Mouse (Mus musculus) liver, embryonic 11.5 days (tissue): Measurements from ENCODE around the gene Cda. TPM values are rescaled to one million over a fixed set of nuclear protein-coding genes. Genes with fewer than 3 reads are reported as not detected.

Source experiments
- ATAC-seq: fragments of 200-750 bp; cut with Nextera tagmentation; replicated peaks from 2 replicates; pipeline ENCODE4 v1.8.0; 2017; ENCODE audit warnings: moderate number of reproducible peaks, mild to moderate bottlenecking, moderate TSS enrichment, moderate library complexity; ENCODE audit not compliant: low FRiP score
- DNase-seq: peaks from one replicate; pipeline ENCODE4 v3.0.0-alpha.2; 2017; ENCODE audit warnings: low spot score
- H3K27ac ChIP-seq: fragments of 300-500 bp; sonication (generic); 2 replicates; pipeline ENCODE4 v1.5.1; 2014; ENCODE audit warnings: mild to moderate bottlenecking, low read depth, low read length, control low read depth
- H3K27me3 ChIP-seq: fragments of 300-500 bp; sonication (generic); replicated peaks from 2 replicates; pipeline ENCODE4 v1.6.1; 2014; ENCODE audit warnings: low read length, mixed read lengths; ENCODE audit not compliant: control insufficient read depth, insufficient read depth
- H3K36me3 ChIP-seq: fragments of 300-500 bp; sonication (generic); 2 replicates; pipeline ENCODE4 v1.6.1; 2014; ENCODE audit warnings: mild to moderate bottlenecking, low read length, moderate library complexity, mixed read lengths; ENCODE audit not compliant: control insufficient read depth, insufficient read depth
- H3K4me1 ChIP-seq: fragments of 300-500 bp; sonication (generic); replicated peaks from 2 replicates; pipeline ENCODE4 v1.6.1; 2014; ENCODE audit warnings: low read length, mixed read lengths; ENCODE audit not compliant: control insufficient read depth, insufficient read depth
- H3K4me2 ChIP-seq: fragments of 300-500 bp; sonication (generic); 2 replicates; pipeline ENCODE4 v1.6.1; 2014; ENCODE audit warnings: mild to moderate bottlenecking, control low read depth, moderate library complexity
- H3K4me3 ChIP-seq: fragments of 300-500 bp; sonication (generic); 2 replicates; pipeline ENCODE4 v1.5.1; 2014; ENCODE audit warnings: low read depth, low read length, control low read depth
- H3K9ac ChIP-seq: fragments of 300-500 bp; sonication (generic); 2 replicates; pipeline ENCODE4 v1.6.1; 2014; ENCODE audit warnings: low read depth, low read length, control low read depth
- H3K9me3 ChIP-seq: fragments of 300-500 bp; sonication (generic); 2 replicates; pipeline ENCODE4 v1.6.1; 2016; ENCODE audit warnings: low read length, inconsistent platforms, mixed read lengths; ENCODE audit not compliant: control insufficient read depth
- WGBS: fragments of 180-500 bp; shearing (Covaris S2); extraction: QIAGEN DNeasy Blood & Tissue Kit; methylation state at CpG from one replicate; pipeline ENCODE4 v1.1.7; 2014; 5-methylcytosine and 5-hydroxymethylcytosine counted together
- polyA plus RNA-seq: library from polyadenylated mRNA; unstranded; fragments of >200 nt; fragmentation: Nextera tagmentation; extraction: Ambion mirVana; gene quantifications from 2 replicates; pipeline ENCODE4 v1.2.1, GENCODE M21; 2014

Gene Cda
- 6.6 and 7.2 TPM in 2 replicates for polyA plus RNA-seq

GRCm38 (mm10) chr4:138367641-138368497 lies at the start of gene Cda:
Cda (minus strand) TSS chr4:138367992.
- ATAC-seq (peak; percentile 65), DNase-seq (peak; percentile 79)
- Histone ChIP-seq H3K9ac (peak within 1 kb of the TSS; percentile 43; the same call in 1 of the 2 replicates), H3K27ac (no peak within 1 kb of the TSS), H3K4me2 (peak within 1 kb of the TSS; percentile 84), H3K27me3 (peaks cover 7% of the 10 kb centered on the region), H3K4me1 (peaks cover 16% of the 10 kb centered on the region), H3K36me3 (no peaks in the 10 kb centered on the region), H3K9me3 (no peaks in the 10 kb centered on the region), H3K4me3 (peak within 1 kb of the TSS; percentile 53)
- WGBS = 7% methylated on average over 34 of the region's 34 CpGs

GRCm38 (mm10) chr4:138416414-138416813 lies 48.6 kb upstream of the Cda start:
- no peaks in the 10 kb centered on the region for H3K36me3 ChIP-seq
- ATAC-seq (no peak), DNase-seq (no peak)
- no peak overlapping the region for H3K9ac ChIP-seq
- no peaks in the 10 kb centered on the region; the same call in 1 of the 2 replicates for H3K4me1 ChIP-seq
- H3K27ac ChIP-seq = no peak overlapping the region
- 61% methylated on average over 5 of the region's 5 CpGs for WGBS
- H3K27me3 ChIP-seq = peaks cover 43% of the 10 kb centered on the region
- no peaks in the 10 kb centered on the region for H3K9me3 ChIP-seq
- H3K4me2 ChIP-seq = no peak overlapping the region
- no peak overlapping the region for H3K4me3 ChIP-seq

- Histone ChIP-seq H3K9me3 (no peaks in the 10 kb centered on the region), H3K27me3 (peaks cover 43% of the 10 kb centered on the region), H3K36me3 (no peaks in the 10 kb centered on the region), H3K4me2 (no peak overlapping the region), H3K4me1 (no peaks in the 10 kb centered on the region; the same call in 1 of the 2 replicates), H3K27ac (no peak overlapping the region), H3K4me3 (no peak overlapping the region), H3K9ac (no peak overlapping the region)
- DNase-seq (no peak), ATAC-seq (no peak)
- 62% methylated on average over 3 of the region's 3 CpGs for WGBS
These were observed 48.2 kb upstream of the Cda start for GRCm38 (mm10) chr4:138415991-138416390.

- DNase-seq (no peak), ATAC-seq (no peak)
- 22% methylated on average over 6 of the region's 6 CpGs for WGBS
- Histone ChIP-seq H3K27me3 (peaks cover 49% of the 10 kb centered on the region), H3K27ac (no peak overlapping the region), H3K4me2 (no peak overlapping the region), H3K36me3 (no peaks in the 10 kb centered on the region), H3K4me1 (no peaks in the 10 kb centered on the region; the same call in 1 of the 2 replicates), H3K4me3 (no peak overlapping the region), H3K9me3 (no peaks in the 10 kb centered on the region), H3K9ac (no peak overlapping the region)
These were observed 46.9 kb upstream of the Cda start for GRCm38 (mm10) chr4:138414725-138415124.

- ATAC-seq = no peak
- H3K4me3 ChIP-seq = no peak overlapping the region
- WGBS = 51% methylated on average over 7 of the region's 7 CpGs
- no peak overlapping the region for H3K9ac ChIP-seq
- no peaks in the 10 kb centered on the region for H3K36me3 ChIP-seq
- no peak overlapping the region for H3K4me2 ChIP-seq
- H3K27ac ChIP-seq = no peak overlapping the region
- peaks cover 30% of the 10 kb centered on the region for H3K27me3 ChIP-seq
- H3K4me1 ChIP-seq = no peaks in the 10 kb centered on the region; the same call in 1 of the 2 replicates
- no peaks in the 10 kb centered on the region for H3K9me3 ChIP-seq
- DNase-seq = no peak
These were observed 43.8 kb upstream of the Cda start for GRCm38 (mm10) chr4:138411504-138412121.

- H3K9me3 ChIP-seq = no peaks in the 10 kb centered on the region
- H3K4me3 ChIP-seq = no peak overlapping the region
- no peak overlapping the region for H3K4me2 ChIP-seq
- 11% methylated on average over 5 of the region's 5 CpGs for WGBS
- no peak overlapping the region for H3K27ac ChIP-seq
- no peak overlapping the region for H3K9ac ChIP-seq
- DNase-seq = no peak
- H3K36me3 ChIP-seq = no peaks in the 10 kb centered on the region
- H3K27me3 ChIP-seq = peaks cover 29% of the 10 kb centered on the region
- H3K4me1 ChIP-seq = no peaks in the 10 kb centered on the region; the same call in 1 of the 2 replicates
- no peak for ATAC-seq
These were observed 43.2 kb upstream of the Cda start for GRCm38 (mm10) chr4:138411011-138411410.

- Histone ChIP-seq H3K36me3 (no peaks in the 10 kb centered on the region), H3K27me3 (peaks cover 7% of the 10 kb centered on the region), H3K4me1 (no peaks in the 10 kb centered on the region), H3K27ac (no peak overlapping the region), H3K4me2 (no peak overlapping the region), H3K4me3 (no peak overlapping the region), H3K9me3 (no peaks in the 10 kb centered on the region), H3K9ac (no peak overlapping the region)
- no peak for DNase-seq
- WGBS = 43% methylated on average over 12 of the region's 13 CpGs
- ATAC-seq = no peak
These were observed 39.8 kb upstream of the Cda start for GRCm38 (mm10) chr4:138407479-138408194.

- WGBS = 3% methylated on average over 2 of the region's 2 CpGs
- no peak overlapping the region for H3K4me2 ChIP-seq
- H3K9ac ChIP-seq = no peak overlapping the region
- H3K9me3 ChIP-seq = no peaks in the 10 kb centered on the region
- no peaks in the 10 kb centered on the region for H3K4me1 ChIP-seq
- DNase-seq = no peak
- no peak for ATAC-seq
- peaks cover 2% of the 10 kb centered on the region; the same call in 1 of the 2 replicates for H3K27me3 ChIP-seq
- no peak overlapping the region for H3K27ac ChIP-seq
- no peaks in the 10 kb centered on the region for H3K36me3 ChIP-seq
- H3K4me3 ChIP-seq = no peak overlapping the region
These were observed 37.0 kb upstream of the Cda start for GRCm38 (mm10) chr4:138404806-138405205.
